Mouse (Mus musculus) layer of hippocampus, adult 11-12 months (tissue): Measurements from ENCODE around the gene Ncoa1.
"Not testable (repeated sequence)": the region's sequence is repeated elsewhere in the genome, so short reads cannot be mapped to it uniquely, and the experiment has no call there.

Source experiments
- DNase-seq: peaks from one replicate; pipeline ENCODE4 v3.0.0; 2022; ENCODE audit warnings: low spot score

Ncoa1 gene

DNA sequence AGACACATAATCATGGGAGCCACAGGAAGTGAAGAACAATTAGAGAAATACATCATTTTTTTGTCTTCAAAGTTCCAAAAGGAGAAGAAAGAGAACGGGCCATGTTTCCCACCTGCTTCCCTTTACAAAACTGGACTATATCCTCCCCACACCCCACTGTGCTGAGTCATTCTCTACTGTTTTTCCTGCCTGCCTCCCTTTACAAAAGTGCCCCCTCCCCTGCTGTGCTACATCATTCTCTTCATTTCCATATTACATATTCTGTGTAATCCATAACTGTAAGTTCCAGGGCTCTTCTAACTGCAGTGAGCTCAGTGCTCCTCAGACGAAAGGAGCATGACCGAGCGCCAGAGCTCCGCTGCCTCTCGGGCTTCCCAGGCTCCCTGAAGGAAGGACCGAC, 80.8 kb downstream of the Ncoa1 start:
- no peak for DNase-seq

DNA sequence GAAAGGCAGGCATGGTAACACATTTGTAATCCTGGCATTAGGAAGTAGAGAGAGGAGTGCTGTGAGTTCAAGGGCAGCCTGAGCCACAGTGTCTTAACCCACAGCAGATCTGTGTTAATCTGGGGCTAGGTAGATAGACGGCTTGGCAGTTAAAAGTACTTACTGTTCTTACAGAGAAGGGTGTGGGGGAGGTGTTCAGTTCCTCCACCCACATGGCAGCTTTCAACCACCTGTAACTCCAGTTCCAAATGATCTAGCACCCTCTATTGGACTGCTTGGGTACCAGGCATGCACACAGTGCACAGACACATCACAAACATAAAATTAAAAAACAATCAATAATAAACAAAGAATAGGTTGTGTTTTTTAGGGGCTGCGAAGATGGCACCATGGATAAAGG, 84.4 kb downstream of the Ncoa1 start:
- no peak for DNase-seq

DNA sequence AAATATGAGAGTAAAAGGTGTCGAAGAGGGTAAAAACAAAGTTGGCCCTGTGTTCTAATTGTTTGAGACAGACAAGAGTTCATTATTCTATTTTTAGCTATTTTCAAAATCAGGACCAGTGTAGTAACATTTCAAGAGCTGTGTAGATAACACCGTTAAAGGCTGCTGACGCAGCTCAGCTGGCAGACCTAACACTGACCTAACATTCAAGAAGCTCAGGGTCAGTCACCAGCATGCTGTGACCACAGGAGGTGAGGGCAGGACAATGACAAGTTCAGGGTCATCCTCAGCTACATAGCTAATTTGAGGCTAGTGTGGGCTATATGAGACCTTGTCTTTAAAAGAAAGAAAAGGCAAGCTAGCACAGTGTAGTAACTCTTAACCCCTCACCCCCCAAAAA, 84.9 kb downstream of the Ncoa1 start:
- DNase-seq, result no peak

DNA sequence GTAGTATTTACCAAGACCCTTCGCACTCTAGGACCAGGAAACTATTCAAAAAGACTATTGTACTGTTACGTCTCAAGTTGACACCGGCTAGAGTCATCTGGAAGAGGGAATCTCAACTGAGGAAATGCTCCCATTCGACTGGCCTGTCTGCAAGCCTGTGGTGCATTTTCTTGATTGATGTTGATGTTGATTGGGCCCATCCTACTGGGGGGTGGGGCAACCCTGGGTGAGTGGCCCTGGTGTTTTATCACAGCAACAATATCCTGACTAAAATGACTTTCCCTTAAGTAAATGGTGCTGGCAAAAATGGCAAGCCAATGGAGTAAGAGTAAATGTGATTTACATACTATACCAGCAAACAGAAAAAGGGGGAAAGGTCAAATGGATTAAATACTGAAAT, 85.7 kb downstream of the Ncoa1 start:
- DNase-seq, result no peak

DNA sequence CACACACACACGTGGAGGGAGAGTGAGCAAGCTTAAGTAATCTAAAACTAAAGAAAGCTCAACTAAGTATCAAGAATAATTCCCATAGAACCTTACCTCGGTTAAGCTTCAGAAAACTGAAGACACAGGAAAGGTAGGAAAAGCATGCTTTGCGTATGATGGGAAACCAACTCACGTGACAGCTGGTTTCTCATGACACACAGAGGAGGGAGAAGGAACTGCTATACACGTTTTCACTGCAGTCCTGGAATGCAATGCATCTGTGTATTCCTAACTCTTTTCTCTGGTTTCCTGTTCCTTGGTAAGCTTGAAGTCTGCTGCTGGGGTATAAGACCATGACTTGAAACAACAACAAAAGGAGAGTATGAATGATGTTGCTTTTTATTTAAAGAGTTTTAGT, 86.3 kb downstream of the Ncoa1 start:
- DNase-seq, result no peak

DNA sequence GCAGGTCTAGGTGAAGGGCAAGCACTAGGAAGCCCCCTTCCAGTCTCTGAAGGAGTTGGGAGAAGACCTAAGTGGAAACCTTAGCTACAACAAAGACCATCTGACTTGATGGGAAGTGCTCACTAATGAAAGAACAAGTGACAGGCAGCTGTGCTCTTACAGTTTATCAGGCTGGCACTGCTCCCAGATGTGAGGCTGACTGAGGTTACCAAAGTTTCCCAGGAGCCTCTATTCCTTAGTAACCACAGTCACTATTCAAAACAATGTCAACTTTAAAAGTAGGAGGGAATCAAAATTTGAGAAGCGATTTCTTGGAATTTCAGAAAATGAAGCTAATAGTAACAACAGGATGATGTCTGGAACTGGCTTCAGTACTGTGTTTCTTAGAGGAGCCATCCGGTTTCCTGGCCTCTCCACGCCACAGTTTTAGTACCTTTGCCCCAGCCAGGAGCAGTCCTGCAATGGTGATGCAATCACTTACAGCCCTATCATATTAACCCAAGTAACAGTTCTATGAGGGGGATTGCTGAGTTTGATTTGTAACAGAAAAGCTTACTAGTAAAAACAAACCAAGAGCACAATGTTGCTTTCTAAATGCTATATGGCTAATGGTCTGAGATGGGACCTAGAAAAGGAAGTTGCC, 90.8 kb downstream of the Ncoa1 start:
- DNase-seq, result no peak

DNA sequence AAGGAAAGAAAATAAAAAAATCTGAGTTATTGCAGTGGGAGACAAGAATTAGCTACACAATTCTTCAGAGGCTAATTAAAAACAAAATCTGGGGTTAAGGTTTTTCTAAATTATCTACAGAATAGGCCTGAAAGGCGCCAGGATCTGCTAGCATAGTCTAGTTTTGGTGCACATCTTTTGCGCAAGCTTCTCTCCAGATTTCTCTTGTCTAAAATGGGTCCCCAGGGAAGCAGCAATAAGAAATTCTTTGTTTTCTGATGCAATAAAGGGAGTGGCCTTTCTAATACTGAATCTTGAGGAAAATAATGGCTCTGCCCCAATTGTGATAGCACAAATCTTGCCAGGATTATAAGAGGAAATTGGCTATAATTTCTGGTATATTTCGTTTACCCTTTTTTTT, 93.9 kb downstream of the Ncoa1 start:
- no peak for DNase-seq

DNA sequence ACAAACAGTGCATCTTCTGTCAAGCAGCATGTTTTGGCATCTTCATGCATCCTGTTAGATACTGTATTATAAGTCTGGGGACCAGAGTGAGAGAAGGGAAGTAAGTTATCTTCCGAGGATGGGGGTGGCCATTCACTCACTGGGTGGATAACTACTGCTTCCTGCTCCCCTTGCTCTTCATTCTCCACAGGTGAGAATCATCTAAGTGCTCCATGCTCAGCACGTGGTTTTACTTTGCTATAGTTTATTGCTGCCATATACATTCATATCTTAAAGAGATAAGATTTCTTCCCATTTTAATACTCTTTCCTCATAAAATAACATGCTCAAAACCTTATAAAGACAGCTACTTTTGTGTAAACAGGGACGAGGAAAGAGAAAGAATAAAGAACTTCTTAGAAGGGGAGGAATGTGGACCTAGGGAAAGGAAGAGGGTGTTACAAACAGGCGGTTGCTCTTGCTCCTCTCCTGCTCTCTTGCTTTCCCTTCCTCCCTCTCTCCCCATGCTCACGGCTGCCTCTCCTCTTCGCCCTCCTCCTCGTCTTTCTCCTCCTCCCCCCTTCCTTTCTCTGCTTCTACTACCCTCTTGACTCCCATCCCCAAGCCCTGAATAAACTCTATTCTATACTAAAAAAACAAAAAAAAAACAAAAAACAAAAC, 97.6 kb downstream of the Ncoa1 start:
- no peak for DNase-seq

DNA sequence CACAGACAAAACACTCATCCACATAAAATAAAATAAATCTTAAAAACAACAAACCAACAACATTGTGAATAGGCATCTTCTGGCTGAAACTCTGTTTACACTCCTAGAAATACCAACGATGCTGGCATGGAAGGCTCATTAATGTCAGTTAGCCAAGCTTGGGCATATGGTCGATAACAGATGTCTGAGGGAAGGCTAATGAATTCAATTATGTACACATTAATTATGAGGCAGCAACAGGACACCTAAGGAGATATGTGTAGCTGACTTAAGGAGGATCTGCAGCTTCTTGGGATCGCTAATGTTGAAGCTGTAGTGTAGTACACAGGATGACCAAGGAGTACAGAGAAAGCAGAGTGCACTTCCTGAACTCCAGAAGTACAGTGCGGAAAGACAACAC, 100.5 kb downstream of the Ncoa1 start:
- DNase-seq, result peak; percentile 44

DNA sequence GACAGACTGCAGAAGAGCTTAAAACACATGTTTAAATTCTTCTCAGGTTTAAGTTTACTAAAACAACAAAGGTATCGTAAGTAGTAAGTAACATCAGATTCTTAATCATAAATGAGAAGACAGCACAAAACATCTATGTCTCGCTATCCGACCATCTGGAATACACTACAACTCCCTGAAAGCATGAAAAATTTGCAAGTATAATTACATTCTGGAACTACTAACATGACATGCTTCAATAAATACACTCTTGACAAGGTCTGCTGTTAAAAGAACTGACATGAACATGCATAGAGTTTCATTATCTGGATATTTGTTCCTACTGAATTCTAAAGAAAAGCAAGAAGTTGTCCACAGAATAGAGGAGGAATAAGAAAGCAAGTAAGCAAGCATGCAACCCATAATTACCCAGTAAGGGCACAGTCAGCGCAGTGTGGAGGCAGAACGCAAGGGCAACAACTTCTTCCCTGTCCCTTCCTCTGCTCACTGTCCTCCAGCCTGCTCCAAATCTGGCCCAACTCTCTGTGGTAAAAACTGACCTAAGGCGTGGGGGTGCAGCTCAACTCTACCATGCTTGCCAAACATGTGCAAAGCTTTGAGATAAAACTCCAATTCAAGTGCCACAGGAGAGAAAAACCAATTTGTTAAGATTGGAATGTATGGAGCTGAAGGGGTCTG, 102.0 kb downstream of the Ncoa1 start:
- no peak for DNase-seq

DNA sequence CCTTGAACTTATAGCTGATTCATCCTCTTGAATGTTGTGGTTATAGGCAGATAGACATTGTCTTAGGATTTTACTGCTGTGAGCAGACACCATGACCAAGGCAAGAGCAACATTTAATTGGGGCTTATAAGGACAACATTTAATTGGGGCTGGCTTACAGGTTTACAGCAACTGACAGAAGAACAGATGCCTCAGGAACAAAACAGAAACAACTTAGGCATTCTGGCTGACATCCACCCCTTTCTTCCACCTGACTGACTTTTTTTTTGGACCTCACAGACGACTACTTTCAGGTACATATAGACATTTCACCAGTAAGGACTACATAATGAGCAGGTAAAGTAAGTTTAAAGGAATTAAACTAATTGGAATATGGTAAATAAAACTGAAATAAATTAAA, 105.6 kb downstream of the Ncoa1 start:
- no peak for DNase-seq

DNA sequence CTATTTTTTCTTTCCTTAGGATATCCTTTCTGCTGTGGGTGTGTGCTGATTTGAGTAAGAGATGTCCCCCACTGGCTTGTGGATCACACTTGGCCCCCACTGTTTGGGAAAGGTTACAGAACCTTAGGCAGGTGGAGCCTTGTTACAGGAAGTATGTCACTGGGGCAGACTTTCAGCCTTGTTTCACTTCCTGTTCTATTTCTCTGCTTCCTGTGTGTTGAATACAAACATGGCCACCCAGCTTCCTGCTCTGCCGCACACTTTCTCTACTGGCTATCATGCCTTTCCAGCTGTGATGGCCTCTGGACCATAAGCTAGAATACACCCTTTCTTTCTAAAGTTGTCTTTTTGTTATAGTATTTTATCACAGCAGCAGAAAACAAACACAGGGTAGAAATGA, 111.0 kb downstream of the Ncoa1 start:
- no peak for DNase-seq

DNA sequence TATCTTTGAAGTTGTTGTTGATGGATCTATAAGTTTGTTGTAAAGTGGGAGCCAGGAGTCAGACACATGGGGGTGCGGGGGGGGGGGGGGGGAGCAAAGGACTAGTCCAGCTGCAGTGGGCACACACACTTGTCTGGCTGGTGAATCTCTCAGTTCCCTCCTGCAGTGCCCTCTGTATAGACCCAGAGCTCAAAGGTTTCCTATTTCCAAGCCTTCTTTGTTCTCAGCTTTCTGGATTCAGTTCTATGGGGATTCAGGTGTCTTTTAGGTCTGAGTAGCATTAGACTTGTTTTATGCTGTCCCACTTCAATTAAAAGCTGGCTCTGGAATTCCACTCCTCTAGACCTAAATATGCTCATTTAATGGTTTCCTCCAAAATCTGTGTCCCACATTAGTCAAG, 117.5 kb downstream of the Ncoa1 start:
- no peak for DNase-seq

DNA sequence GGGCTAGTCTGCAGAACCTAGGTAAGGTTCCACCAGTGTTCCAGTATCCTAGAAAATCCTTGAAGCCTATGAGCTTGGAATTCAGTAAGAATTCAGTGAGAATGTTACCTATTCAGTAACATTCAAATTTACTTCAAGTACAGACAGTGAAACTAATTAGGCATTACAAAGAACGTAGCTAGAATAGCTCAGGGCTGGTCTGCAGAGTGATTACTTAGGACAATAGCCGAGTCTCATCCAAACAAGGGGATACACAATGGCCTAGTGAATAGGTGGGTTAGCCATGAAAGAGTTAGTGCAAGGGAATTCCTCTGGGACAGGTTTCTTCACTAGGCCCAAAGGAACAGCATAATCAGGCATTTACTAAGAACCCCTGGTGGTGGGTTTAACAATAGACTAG, 118.3 kb downstream of the Ncoa1 start:
- not testable (repeated sequence) for DNase-seq

DNA sequence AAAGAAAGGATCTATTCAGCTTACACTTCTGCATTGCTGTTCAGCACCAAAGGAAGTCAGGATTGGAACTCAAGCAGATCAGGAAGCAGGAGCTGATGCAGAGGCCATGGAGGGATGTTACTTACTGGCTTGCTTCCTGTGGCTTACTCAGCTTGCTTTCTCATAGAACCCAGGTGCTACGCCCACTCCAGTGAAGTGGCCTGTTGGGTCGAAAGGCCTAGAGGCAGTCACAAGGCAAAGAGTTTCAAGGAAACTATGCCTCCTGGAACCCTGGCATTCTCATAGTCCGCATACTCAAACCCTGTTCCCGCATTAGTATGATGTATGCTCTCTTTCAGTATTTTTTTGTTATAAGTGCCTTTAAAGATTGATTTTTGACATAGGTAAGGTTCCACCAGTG, 118.9 kb downstream of the Ncoa1 start:
- DNase-seq, result no peak

DNA sequence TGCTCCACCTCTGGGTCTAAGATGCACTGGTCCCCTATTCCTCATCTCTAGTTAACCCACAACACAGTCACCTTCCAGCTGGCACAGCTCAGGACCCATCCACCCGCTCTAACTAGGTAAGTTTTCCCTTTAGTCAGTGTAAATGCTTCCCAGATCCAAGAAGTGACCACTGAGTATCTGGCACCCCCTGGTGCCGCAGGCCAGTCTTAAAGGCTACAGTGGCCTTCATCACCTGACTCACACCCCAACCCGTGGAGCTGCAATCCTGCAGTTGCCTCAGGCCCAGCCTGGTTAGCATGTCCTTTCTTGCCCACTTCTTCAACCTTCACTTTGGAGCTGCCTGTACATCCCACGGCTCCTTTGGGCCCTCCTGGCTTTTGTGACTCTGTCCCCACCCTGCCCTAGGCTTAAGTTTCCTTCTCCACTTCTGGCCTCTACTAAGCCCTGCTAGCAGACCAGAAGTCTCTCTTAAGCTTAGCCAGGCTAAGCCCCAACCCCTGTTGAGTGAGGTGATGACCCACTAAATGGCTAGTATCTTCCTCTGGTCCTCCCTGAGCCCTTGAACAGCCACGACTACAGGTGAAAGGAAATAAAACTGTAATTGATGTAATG, 120.0 kb downstream of the Ncoa1 start:
- no peak for DNase-seq

DNA sequence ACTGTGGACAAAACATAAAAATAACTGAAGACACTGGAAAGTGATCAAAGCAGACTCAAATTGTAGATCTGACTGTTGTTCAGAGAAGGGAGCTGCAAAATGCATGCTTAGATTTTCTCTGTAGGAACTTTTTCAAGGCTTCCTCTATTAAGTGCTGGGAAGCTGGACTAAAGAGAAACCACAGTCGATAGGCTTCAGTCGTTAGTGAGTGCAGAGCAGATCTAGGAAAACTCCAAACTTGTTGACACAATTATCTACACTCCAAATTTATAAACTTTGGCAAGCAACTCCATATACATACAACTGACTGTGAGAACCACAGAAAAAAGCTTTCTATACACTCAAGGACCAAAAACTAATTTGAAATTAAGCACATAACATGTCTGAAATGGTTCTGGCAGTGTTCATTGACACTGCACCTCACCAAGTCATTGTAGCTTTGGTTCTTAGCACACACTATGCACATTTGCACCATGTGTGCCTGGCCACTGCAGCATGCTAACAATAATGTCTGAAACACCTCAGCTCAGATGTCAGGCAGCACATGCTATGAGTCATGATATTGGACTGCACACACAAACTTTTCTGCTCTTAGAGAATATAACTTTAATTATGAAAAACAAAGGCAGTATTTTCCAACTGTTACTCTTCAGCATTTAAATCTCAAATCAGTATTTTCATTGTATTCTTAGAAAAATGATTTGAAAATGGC, 121.8 kb downstream of the Ncoa1 start:
- no peak for DNase-seq

DNA sequence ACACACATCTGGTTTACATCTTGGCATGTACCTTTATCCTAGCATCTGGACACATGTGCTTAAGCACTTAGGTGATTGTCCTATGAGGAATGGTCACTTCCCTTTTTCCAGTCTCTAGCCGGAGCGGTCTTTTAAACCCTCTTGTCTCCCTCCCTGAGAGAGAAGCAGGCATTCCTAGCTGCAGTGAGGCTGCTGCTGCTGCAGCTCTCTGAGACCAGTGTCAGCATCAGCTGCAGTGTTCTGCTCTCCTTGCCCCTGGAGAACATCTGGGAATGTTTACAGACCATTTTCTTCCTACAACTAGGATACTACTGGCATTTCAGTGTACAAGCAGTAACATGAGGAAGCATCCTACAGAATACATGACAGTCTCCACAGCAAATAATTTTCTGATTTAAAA, 133.8 kb downstream of the Ncoa1 start:
- DNase-seq, result no peak

DNA sequence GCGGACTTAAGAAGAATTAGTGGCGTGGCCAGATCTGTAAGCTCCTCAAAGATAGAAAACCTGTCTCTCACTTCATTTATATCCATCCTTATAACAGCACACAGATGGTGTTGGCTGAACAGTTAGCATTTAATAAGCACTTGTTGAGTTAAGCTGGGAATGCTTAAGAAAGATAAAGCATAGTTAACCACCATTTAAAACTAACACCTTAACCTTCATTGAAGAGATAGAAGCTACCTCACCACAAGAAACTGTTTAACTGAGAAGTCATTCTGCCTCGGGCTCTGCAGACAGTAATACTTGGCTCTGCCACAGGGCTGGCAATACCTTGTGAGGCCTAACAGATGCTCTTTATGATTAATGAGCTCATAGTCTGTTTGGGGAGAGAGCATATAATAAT, 134.9 kb downstream of the Ncoa1 start:
- DNase-seq, result no peak

DNA sequence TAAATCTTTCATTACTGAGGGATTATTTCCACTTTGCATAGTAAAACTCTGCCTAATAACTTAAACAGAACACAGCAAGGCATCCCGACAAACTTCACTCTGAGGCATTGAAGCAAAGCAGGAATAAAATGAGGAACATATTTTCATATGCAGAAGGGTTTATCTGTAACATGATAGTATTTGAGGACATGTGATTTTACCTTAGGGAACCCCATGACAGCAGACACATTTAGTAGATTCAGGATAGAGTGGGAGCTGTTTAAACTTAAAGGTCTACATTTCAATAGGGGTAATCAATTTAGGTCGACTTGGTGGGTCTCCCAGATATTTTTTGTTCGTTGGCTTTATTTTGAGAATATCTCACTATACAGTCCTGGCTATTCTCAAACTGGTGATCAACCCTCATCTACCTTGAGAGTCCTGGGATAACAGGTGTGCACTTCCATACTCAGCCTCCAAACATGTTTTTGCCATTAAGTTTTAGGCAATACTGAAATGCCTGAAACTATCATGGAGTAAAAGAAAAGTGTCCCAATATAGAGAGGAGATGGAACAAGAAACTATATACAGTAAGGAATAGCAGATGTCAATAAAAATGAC, 136.6 kb downstream of the Ncoa1 start:
- DNase-seq, result no peak

DNA sequence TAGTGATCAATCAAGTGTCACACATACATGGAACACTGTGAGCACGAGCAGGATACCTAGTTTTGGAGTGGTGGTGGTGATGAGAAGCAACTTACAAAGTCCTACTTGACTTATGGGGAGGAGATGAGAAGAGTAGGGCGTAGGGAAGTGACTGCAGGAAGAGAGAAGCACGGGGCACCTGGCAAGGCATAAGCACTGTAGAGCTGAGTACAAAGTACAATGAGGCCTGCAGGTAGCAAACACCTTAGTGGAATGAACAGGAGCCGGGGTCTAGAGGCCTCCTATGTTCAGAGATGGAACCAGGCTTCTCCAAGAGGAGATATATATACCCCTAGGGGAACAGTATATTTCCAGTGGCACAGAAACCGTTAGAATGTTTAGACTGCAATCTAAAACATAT, 153.4 kb downstream of the Ncoa1 start:
- no peak for DNase-seq

DNA sequence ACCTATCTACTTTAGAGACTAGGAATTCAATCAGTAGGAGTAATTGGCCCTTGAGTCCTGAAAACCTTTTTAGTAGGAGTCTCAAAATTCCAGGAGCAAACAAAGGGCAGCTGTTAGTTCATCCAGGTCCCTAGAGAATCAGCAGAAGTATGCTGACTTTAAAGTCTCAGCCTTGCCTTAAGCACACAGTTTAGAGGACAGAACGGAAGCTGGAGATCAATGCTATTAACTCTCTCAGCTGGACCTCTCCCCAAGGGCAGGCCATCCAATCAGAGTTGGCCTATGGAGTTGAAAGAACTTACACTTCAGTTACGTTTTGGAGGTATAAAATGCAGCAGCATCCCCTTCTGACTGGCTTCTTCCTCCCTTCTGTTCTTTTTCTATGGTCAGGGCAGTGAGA, 154.8 kb downstream of the Ncoa1 start:
- no peak for DNase-seq
